Mouse (Mus musculus) lung, embryonic 15.5 days (tissue): ENCODE results near the gene Cdkn2b. TPM values are rescaled to one million over a fixed set of nuclear protein-coding genes. Genes with fewer than 3 reads are reported as not detected.

ENCODE experiments used
- ATAC-seq: fragments of 200-750 bp; cut with Nextera tagmentation; 2 replicates; pipeline ENCODE4 v1.8.0; 2017; ENCODE audit warnings: moderate number of reproducible peaks, borderline replicate concordance; ENCODE audit not compliant: low FRiP score, low TSS enrichment; ENCODE audit errors: extremely low read depth
- H3K27ac ChIP-seq: fragments of 300-500 bp; sonication (generic); 2 replicates; pipeline ENCODE4 v1.5.1; 2015; ENCODE audit warnings: moderate library complexity, mild to moderate bottlenecking, inconsistent platforms
- H3K27me3 ChIP-seq: fragments of 300-500 bp; sonication (generic); 2 replicates; pipeline ENCODE4 v1.6.1; 2015; ENCODE audit warnings: inconsistent platforms
- H3K36me3 ChIP-seq: fragments of 300-500 bp; sonication (generic); 2 replicates; pipeline ENCODE4 v1.6.1; 2015; ENCODE audit warnings: inconsistent platforms
- H3K4me1 ChIP-seq: fragments of 300-500 bp; sonication (generic); 2 replicates; pipeline ENCODE4 v1.6.1; 2015; ENCODE audit warnings: inconsistent platforms
- H3K4me2 ChIP-seq: fragments of 300-500 bp; sonication (generic); 2 replicates; pipeline ENCODE4 v1.6.1; 2015; ENCODE audit warnings: inconsistent platforms, mild to moderate bottlenecking, moderate library complexity
- H3K4me3 ChIP-seq: fragments of 300-500 bp; sonication (generic); 2 replicates; pipeline ENCODE4 v1.5.1; 2015; ENCODE audit warnings: mild to moderate bottlenecking, inconsistent platforms
- H3K9ac ChIP-seq: fragments of 300-500 bp; sonication (generic); 2 replicates; pipeline ENCODE4 v1.6.1; 2015; ENCODE audit warnings: inconsistent platforms
- H3K9me3 ChIP-seq: fragments of 300-500 bp; sonication (generic); 2 replicates; pipeline ENCODE4 v1.6.1; 2016; ENCODE audit warnings: inconsistent platforms
- WGBS: fragments of 180-500 bp; shearing (Covaris S2); methylation state at CpG from one replicate; pipeline ENCODE4 v1.1.7; 2015; 5-methylcytosine and 5-hydroxymethylcytosine counted together
- polyA plus RNA-seq: library from polyadenylated mRNA; unstranded; fragments of >200 nt; fragmentation: Nextera tagmentation; extraction: Ambion mirVana; gene quantifications from 2 replicates; pipeline ENCODE4 v1.2.1, GENCODE M21; 2015

The Cdkn2b gene
- polyA plus RNA-seq, 1 experiment from 2014 or later = 4.1 TPM

DNA sequence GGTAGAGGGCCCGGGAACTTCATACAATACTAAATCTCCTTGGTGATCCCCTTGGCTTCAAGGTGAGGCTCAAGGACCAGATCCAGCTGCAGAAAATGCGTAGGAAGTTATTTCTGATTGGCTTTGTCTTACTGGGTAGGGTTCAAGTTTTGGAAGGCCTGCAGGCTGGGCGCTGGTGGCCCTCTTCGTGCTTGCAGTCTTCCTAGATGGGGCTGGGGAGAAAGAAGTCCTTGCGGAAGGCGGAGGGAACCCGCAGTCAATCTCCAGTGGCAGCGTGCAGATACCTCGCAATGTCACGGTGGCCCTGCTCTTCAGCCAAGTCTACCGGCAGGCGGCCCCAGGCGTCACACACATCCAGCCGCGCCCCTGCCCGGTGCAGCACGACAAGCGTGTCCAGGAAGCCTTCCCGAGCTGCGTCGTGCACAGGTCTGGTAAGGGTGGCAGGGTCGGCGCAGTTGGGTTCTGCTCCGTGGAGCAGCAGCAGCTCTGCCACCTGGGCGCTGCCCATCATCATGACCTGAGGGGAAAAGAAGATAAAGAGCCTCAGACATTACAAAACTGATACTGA lies 4.0 kb downstream of the Cdkn2b start:
- Histone ChIP-seq H3K4me3 (no peak overlapping the region), H3K4me1 (peaks cover 10% of the 10 kb centered on the region), H3K9me3 (no peaks in the 10 kb centered on the region), H3K4me2 (no peak overlapping the region), H3K27ac (no peak overlapping the region), H3K36me3 (no peaks in the 10 kb centered on the region), H3K27me3 (peaks cover 93% of the 10 kb centered on the region), H3K9ac (no peak overlapping the region)
- no peak for ATAC-seq
- WGBS = 2% methylated on average over 25 of the region's 25 CpGs

DNA sequence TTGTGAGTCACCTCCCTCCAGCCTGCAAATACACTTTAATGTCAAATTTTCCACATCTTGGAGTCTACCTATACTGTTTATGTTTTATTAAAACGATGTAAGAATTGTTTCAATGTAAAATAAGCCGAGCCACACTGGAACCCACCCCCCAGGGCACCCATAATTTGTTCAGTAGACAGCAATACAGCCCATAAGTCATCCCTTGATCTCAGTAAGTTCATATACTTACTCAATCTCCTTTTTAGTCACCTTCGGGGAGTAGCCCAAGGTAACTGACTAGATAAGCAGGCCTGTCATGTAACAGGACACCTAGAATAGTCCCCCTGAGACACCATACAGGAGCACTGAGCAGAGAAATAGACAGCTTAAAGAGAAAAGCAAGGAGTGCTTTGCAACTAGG lies 5.1 kb downstream of the Cdkn2b start:
- no peaks in the 10 kb centered on the region for H3K36me3 ChIP-seq
- no peak overlapping the region for H3K4me3 ChIP-seq
- no peak overlapping the region for H3K4me2 ChIP-seq
- peaks cover 89% of the 10 kb centered on the region for H3K27me3 ChIP-seq
- no peaks in the 10 kb centered on the region for H3K9me3 ChIP-seq
- no peak overlapping the region for H3K9ac ChIP-seq
- WGBS = 8% methylated on average over 3 of the region's 3 CpGs
- no peak overlapping the region for H3K27ac ChIP-seq
- ATAC-seq = no peak
- peaks cover 10% of the 10 kb centered on the region for H3K4me1 ChIP-seq

DNA sequence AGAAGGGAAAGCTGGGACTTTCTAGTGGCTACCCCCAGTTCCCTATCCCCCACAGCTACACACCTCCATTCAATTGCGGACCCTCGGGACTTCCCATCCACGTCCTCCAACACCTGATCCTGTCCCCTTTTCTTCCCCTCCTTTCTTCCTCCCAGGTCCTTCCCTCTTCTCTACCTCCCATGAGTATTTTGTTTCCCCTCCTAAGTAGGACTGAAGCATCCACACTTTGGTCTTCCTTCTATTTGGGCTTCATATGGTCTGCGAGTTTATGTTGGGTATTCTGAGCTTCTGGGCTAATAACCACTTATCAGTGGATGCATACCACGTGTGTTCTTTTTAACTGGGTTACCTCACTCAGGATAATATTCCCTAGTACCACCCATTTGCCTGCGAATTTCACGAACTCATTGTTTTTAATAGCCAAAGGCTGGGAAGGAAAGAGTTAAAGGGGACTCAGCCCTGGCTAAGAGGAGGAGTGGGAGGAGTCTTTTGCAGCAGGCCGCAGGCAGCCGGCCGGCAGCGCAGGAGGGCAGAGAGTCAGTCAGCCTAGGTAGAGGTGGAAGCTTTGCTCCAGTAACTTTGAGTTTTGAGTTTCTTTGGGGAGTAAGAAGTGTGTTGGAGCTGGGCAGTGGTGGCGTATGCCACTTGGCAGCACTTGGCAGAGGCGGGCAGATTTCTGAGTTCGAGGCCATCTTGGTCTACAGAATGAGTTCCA lies 7.4 kb downstream of the Cdkn2b start:
- Histone ChIP-seq H3K9me3 (no peaks in the 10 kb centered on the region), H3K36me3 (no peaks in the 10 kb centered on the region), H3K4me3 (0 out of 2 replicates have a peak overlapping the region, but pooled peaks have one; percentile 4), H3K27me3 (peaks cover 91% of the 10 kb centered on the region), H3K4me2 (peak overlapping the region; percentile 14; the same call in 1 of the 2 replicates), H3K4me1 (0 out of 2 replicates have a peak, but pooled peaks cover 2% of the 10 kb centered on the region), H3K27ac (no peak overlapping the region), H3K9ac (no peak overlapping the region)
- WGBS = under 1% methylated on average over 14 of the region's 14 CpGs
- ATAC-seq = no peak; the same call in 1 of the 2 replicates

DNA sequence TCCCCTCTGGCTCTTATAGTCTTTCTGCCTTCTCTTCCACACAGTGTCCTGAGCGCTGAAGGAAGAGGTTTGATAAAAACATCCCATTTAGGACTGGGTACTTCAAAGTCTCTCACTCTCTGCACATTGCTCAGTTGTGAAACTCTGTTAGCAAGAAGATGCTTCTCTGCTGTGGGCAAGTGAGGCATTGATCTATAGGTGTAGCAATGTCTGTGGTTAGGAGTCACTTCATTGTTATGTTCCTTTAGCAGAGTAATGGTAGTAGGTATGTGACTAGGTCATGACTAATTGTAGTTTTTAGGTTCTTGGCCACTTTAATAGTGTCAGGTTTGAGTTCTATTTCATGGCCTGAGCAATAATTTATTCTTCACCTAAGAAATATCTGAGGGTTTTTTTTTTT lies 8.7 kb downstream of the Cdkn2b start:
- no peak overlapping the region for H3K4me2 ChIP-seq
- H3K4me1 ChIP-seq = 0 out of 2 replicates have a peak, but pooled peaks cover 2% of the 10 kb centered on the region
- 0% methylated on average over 1 of the region's 1 CpGs for WGBS
- H3K4me3 ChIP-seq = no peak overlapping the region
- no peak for ATAC-seq
- peaks cover 88% of the 10 kb centered on the region for H3K27me3 ChIP-seq
- H3K9ac ChIP-seq = no peak overlapping the region
- H3K9me3 ChIP-seq = no peaks in the 10 kb centered on the region
- H3K36me3 ChIP-seq = no peaks in the 10 kb centered on the region
- no peak overlapping the region for H3K27ac ChIP-seq

DNA sequence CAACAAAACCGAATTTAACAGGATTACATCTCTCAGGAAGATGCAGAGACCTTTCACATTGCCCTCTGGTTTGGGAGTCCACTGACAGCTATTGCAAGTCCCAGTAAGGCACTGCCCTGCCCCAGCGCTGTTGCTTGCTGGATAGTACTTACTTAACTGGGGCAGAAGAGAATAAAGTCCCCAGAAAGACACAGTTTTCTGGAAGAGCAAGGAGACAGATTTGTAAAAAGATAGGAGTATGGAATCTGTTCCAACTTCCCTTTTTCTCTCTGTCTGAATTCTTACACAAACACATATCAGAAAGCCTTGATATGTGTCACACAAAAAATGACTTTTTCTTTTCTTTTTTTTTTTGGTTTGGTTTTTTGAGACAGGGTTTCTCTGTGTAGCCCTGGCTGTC lies 11.1 kb downstream of the Cdkn2b start:
- 7% methylated on average over 2 of the region's 2 CpGs for WGBS

DNA sequence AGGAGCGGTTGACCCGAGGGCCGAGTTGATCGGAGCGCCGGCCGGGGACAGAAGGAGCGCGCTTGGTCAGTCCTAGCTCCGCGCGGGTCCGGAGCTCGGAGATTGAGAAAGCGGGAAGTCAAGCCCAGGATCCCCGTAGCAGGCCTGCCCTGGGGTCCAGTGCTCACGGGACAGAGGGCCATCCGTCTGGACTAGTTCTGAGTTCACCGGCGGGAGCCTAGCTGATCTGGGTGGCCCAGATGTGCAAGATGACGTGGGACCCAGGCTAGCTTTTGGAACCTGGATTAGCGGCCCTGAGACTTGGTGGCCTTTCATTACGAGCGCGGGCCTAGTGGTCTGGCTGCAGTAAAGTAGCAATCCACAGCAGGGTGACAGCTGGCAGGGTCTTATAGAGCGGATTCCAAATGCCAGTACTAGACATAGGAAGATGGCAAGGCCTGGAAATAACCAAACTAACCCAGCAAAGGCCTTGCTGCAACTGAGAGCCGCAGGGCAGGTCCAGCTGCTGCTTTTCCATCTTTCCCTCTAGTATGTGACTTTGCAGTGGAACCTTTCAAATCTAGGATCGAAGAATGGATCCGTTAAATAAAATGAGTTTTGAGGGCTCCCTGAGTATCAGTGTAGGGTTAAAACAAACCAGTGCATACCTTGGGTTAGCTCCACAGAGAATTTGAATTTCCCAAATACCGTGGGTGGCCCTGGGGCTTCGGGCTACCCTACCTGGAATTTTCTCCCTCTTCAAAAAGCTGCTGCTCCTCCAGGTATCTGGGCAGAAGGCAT lies 15.2 kb downstream of the Cdkn2b start:
- Histone ChIP-seq H3K4me3 (peak overlapping the region; percentile 60), H3K9ac (peak overlapping the region; percentile 39), H3K36me3 (no peaks in the 10 kb centered on the region), H3K4me2 (peak overlapping the region; percentile 98), H3K4me1 (peaks cover 10% of the 10 kb centered on the region), H3K27ac (no peak overlapping the region), H3K27me3 (peaks cover 89% of the 10 kb centered on the region), H3K9me3 (no peaks in the 10 kb centered on the region)
- WGBS = 6% methylated on average over 31 of the region's 31 CpGs
- peak; percentile 60; the same call in 1 of the 2 replicates for ATAC-seq

More for the DNA sequence above, 11.1 kb downstream of the Cdkn2b start:
- H3K9me3 ChIP-seq = no peaks in the 10 kb centered on the region
- H3K4me2 ChIP-seq = no peak overlapping the region
- peaks cover 88% of the 10 kb centered on the region for H3K27me3 ChIP-seq
- no peak overlapping the region for H3K4me3 ChIP-seq
- H3K4me1 ChIP-seq = peaks cover 6% of the 10 kb centered on the region; the same call in 1 of the 2 replicates
- H3K9ac ChIP-seq = no peak overlapping the region
- no peaks in the 10 kb centered on the region for H3K36me3 ChIP-seq
- no peak overlapping the region for H3K27ac ChIP-seq
- no peak for ATAC-seq

DNA sequence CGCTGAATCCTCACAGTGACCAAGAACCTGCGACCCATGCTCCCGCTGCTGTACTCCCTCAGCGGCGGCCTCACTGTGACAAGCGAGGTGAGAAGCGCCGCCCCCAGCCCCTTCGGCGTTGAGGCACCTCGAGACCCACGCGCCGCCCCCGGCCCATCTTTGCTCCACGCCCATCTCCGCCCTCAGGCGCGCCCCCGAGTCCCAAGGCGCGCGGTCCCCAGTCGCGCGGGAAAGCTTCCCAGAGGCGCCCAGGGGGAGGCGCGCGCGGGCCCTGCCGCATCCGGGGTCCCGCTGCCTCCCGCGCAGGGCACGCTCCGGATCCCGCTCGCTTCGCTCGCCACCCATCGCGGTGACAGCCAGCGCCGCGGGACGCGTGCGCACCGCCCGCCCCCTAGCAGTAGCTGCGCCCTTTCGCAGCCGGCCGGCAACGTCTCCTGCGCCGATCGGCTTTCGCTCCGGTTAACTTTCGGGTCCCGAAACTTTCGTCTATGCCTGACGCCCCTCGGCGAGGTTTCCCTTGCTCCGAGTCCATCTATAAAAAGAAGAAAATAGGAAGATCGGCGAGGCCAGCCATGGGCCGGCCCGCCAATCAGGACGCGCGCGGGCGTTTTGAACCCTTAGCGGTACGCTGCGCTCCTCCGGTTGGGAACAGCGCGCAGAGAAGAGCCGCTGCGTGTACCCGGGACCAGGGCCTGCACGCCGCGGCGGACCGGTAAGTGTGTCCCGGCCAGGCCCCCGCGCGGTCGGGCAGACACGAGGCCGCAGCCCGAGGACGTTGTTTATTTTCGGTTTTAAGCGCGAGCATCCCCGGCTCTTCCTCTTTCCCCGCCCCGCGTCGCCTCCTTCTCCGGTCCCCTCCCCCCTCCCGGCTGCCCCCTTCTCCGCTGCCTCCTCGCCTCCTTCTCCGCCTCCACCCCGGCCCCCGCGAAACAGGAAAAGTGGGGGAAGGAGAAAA lies 16.1 kb downstream of the Cdkn2b start, which contains the start of gene Cdkn2a:
TSS of gene Cdkn2a (minus strand) at position 168 of the 955 bp plus-strand sequence.
- Histone ChIP-seq H3K4me1 (peaks cover 10% of the 10 kb centered on the region), H3K27ac (no peak within 1 kb of the TSS), H3K4me3 (peak within 1 kb of the TSS; percentile 60), H3K9ac (peak within 1 kb of the TSS; percentile 39), H3K9me3 (no peaks in the 10 kb centered on the region), H3K36me3 (no peaks in the 10 kb centered on the region), H3K27me3 (peaks cover 89% of the 10 kb centered on the region), H3K4me2 (peak within 1 kb of the TSS; percentile 98)
- 2% methylated on average over 110 of the region's 117 CpGs for WGBS
- peak; percentile 88 for ATAC-seq

DNA sequence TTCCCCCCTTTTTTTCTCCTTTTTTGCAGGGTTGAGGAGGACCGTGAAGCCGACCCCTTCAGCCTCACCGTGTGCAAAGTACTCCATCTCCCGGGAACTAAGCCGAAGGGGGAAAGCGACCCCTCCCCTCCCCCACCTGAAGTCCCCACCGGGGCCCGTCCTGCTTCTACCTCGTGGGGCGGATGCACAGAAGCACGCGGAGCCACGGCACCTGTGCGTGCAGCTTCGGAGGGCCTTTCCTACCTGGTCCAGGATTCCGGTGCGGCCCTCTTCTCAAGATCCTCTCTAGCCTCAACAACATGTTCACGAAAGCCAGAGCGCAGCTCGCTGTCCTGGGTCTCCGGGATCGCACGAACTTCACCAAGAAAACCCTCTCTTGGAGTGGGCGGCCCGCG lies 16.8 kb downstream of the Cdkn2b start:
- Histone ChIP-seq H3K4me2 (peak overlapping the region; percentile 98), H3K4me3 (peak overlapping the region; percentile 60), H3K4me1 (peaks cover 10% of the 10 kb centered on the region), H3K9me3 (no peaks in the 10 kb centered on the region), H3K27me3 (peaks cover 89% of the 10 kb centered on the region), H3K9ac (peak overlapping the region; percentile 39), H3K36me3 (no peaks in the 10 kb centered on the region), H3K27ac (no peak overlapping the region)
- under 1% methylated on average over 26 of the region's 26 CpGs for WGBS
- ATAC-seq = no peak

DNA sequence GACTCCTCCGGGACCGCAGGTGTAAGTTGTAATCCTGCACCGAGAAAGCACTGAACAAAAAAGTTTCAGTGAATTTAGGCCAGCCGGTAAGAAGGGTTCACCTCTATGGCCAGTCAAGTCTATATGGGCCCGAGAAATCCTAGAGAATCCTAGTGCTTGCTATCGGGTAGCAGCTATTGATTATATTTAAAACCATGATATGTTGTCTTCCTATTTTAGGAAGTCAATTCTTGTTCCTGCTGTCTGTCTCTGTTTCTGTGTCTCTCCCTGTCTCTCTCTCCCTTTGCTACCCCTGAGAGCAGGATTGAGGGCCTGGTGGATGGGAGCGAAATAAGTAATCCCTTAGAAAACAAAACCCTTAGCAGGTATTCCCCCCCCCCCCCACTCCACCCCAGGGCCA lies 17.3 kb downstream of the Cdkn2b start:
- peaks cover 10% of the 10 kb centered on the region for H3K4me1 ChIP-seq
- H3K27me3 ChIP-seq = peaks cover 93% of the 10 kb centered on the region
- no peak overlapping the region for H3K9ac ChIP-seq
- H3K4me3 ChIP-seq = no peak overlapping the region
- 16% methylated on average over 7 of the region's 7 CpGs for WGBS
- H3K27ac ChIP-seq = no peak overlapping the region
- H3K4me2 ChIP-seq = no peak overlapping the region
- no peaks in the 10 kb centered on the region for H3K9me3 ChIP-seq
- H3K36me3 ChIP-seq = no peaks in the 10 kb centered on the region
- no peak for ATAC-seq

DNA sequence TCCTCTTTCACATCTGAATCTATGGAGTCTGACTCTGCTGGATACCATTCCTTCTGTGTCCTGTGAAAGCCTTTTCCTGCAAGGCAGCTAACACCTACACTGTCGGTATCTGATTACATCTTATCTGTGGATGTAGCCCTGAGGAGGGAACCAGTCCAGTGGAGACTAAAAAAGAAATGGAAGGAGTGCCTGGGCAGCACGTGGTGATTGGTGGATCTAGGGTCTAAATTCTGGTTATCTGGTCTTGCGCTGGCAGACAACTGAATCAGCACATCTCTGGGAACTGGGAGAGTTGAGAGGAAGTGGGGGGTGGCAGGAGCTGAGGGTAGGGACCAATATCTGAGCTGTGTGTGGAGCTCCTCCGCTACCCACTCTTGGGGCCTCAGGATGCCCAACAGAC lies 21.8 kb downstream of the Cdkn2b start:
- H3K9me3 ChIP-seq = no peaks in the 10 kb centered on the region
- no peak overlapping the region for H3K4me2 ChIP-seq
- 4% methylated on average over 4 of the region's 4 CpGs for WGBS
- H3K27me3 ChIP-seq = peaks cover 84% of the 10 kb centered on the region
- H3K9ac ChIP-seq = no peak overlapping the region
- no peaks in the 10 kb centered on the region for H3K36me3 ChIP-seq
- ATAC-seq = no peak
- H3K4me1 ChIP-seq = peaks cover under 1% of the 10 kb centered on the region
- H3K4me3 ChIP-seq = no peak overlapping the region
- H3K27ac ChIP-seq = no peak overlapping the region

DNA sequence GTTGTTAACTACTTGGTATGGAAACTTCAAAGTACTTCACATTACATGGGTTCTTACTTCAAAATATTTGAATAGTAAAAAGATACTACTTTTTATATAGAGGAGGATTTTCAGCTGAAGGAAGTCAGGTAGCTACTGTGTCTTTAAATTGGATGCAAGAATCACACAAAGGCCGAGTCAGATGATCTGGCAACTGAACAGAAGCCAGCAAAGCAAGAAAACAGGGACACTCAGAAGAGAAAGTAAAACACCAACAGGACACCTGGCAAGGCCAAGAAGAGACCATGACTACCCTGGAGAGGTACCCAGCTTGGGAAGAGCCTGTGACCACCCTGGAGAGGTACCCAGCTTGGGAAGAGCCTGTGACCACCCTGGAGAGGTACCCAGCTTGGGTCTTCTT lies 24.3 kb downstream of the Cdkn2b start:
- Histone ChIP-seq H3K4me2 (no peak overlapping the region), H3K9ac (no peak overlapping the region), H3K36me3 (no peaks in the 10 kb centered on the region), H3K27ac (no peak overlapping the region), H3K4me3 (no peak overlapping the region), H3K4me1 (peaks cover 6% of the 10 kb centered on the region; the same call in 1 of the 2 replicates), H3K9me3 (no peaks in the 10 kb centered on the region), H3K27me3 (peaks cover 81% of the 10 kb centered on the region)
- no peak for ATAC-seq
- 4% methylated on average over 1 of the region's 1 CpGs for WGBS
